Mouse (Mus musculus) embryonic fibroblast, embryonic 13.5 days (primary cell): Measurements from ENCODE around the gene Lcn4.

Source experiments
- CTCF ChIP-seq: IDR thresholded peaks from 2 replicates; pipeline ENCODE4 v1.5.1; 2011; ENCODE audit warnings: mild to moderate bottlenecking, control low read depth, low read length, moderate library complexity, borderline replicate concordance; ENCODE audit not compliant: insufficient read depth
- POLR2A ChIP-seq: IDR thresholded peaks from 2 replicates; pipeline ENCODE4 v1.6.1; 2011; ENCODE audit warnings: low read depth, mild to moderate bottlenecking, control low read depth, low read length, moderate library complexity

DNA sequence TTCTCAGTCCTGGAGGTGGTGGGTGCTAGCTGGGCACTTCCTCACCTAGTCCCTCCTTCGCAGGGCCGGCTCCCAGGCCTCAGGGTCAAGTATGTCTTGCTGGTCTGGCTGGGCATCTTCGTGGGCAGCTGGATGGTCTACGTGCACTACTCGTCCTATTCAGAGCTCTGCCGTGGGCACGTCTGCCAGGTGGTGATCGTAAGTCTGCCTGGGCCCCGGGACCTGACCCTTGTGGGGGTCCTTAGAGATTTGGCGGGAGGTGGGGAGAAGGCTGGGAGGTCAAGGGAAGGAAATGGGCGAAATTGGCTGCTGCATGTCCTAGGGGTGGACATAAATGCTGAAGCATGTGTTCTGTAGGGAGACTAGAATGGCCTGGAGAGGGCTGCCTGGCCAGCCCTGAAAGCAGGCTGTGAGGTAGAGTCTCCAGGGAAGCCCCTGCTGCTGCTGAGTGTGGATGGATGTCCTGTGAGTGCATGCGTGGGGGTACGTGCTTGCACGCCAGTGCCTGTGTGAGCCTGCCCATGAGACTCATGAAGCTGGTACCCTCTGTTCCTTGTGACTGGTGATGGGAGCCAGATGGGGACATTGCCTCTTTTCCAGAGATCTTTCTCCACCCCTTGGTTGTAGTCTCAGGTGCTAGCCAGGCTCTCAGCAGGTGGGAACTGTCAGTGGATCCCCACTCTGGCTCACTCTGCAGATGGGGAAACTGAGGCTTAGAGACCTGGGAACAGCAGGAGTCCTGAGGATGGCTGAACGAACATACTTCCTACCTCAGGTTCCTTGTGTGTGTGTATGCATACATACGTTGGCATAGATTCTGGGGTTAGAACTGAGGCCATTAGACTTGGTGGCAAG lies 38.3 kb downstream of the Lcn4 start:
- TF ChIP-seq CTCF (no peak), POLR2A (0 out of 2 replicates have a peak, but pooled peaks have one; percentile 3)
